Mouse (Mus musculus) C2C12 (cell line): Measurements from ENCODE around the gene Fhit. TPM values are rescaled to one million over a fixed set of nuclear protein-coding genes. Genes with fewer than 3 reads are reported as not detected.
"Not testable (repeated sequence)": the region's sequence is repeated elsewhere in the genome, so short reads cannot be mapped to it uniquely, and the experiment has no call there.

Experiments
- H3K27me3 ChIP-seq: one replicate; pipeline ENCODE4 v1.6.1; 2011; ENCODE audit not compliant: control insufficient read depth, insufficient read depth, insufficient read length
- H3K36me3 ChIP-seq: one replicate; pipeline ENCODE4 v1.6.1; 2011; ENCODE audit not compliant: control insufficient read depth, insufficient read depth
- H3K4me3 ChIP-seq: one replicate; pipeline ENCODE4 v1.5.1; 2011; ENCODE audit warnings: mild to moderate bottlenecking, control low read depth; ENCODE audit not compliant: poor library complexity, insufficient read depth, severe bottlenecking
- H3K79me2 ChIP-seq: one replicate; pipeline ENCODE4 v1.6.1; 2011; ENCODE audit not compliant: control insufficient read depth, insufficient read depth
- H3K79me3 ChIP-seq: one replicate; pipeline ENCODE4 v1.6.1; 2011; ENCODE audit warnings: low read depth, control low read depth
- H3ac ChIP-seq: one replicate; pipeline ENCODE3; 2011; ENCODE audit warnings: low read depth; ENCODE audit not compliant: control insufficient read depth, insufficient read length
- CEBPB ChIP-seq: IDR thresholded peaks from one replicate; pipeline ENCODE4 v1.6.1; 2011; ENCODE audit warnings: low read depth, mild to moderate bottlenecking, control low read depth, moderate library complexity
- CTCF ChIP-seq: IDR thresholded peaks from one replicate; pipeline ENCODE4 v1.5.1; 2011; ENCODE audit not compliant: control insufficient read depth, insufficient read depth, insufficient read length
- FOSL1 ChIP-seq: IDR thresholded peaks from one replicate; pipeline ENCODE4 v1.8.0; 2011; ENCODE audit warnings: mild to moderate bottlenecking, low read length; ENCODE audit not compliant: poor library complexity, insufficient read depth, severe bottlenecking
- MAX ChIP-seq: IDR thresholded peaks from one replicate; pipeline ENCODE4 v1.6.1; 2011; ENCODE audit warnings: mild to moderate bottlenecking, control low read depth
- MYOD1 ChIP-seq: IDR thresholded peaks from one replicate; pipeline ENCODE4 v1.6.1; 2011; ENCODE audit warnings: low read depth; ENCODE audit not compliant: control insufficient read depth, insufficient read length
- MYOG ChIP-seq: IDR thresholded peaks from one replicate; pipeline ENCODE4 v1.6.1; 2011; ENCODE audit not compliant: control insufficient read depth, insufficient read length; ENCODE audit errors: extremely low read depth
- USF1 ChIP-seq: IDR thresholded peaks from one replicate; pipeline ENCODE4 v1.6.1; 2011; ENCODE audit warnings: low read depth, mild to moderate bottlenecking, control low read depth, moderate library complexity
- polyA plus RNA-seq: library from polyadenylated mRNA; unstranded; fragments of >200 nt; fragmentation: generic; extraction: Trizol; gene quantifications from one replicate; pipeline ENCODE4 v1.2.1, GENCODE M21; 2012; ENCODE audit warnings: missing spikeins

Gene Fhit
- polyA plus RNA-seq, 1 experiment, result not detected

GRCm38 (mm10) chr14:9832290-9832689 is 1329.5 kb downstream of the Fhit start:
- no peaks in the 10 kb centered on the region for H3K79me2 ChIP-seq
- H3ac ChIP-seq, result no peak overlapping the region
- no peaks in the 10 kb centered on the region for H3K27me3 ChIP-seq
- no peaks in the 10 kb centered on the region for H3K79me3 ChIP-seq
- no peaks in the 10 kb centered on the region for H3K36me3 ChIP-seq
- H3K4me3 ChIP-seq, result no peak overlapping the region
- TF ChIP-seq MYOD1 (no peak), USF1 (no peak), MYOG (no peak), CEBPB (no peak), FOSL1 (no peak), CTCF (no peak), MAX (no peak)

- not testable (repeated sequence) for H3K4me3 ChIP-seq, H3K27me3 ChIP-seq, H3ac ChIP-seq, H3K79me3 ChIP-seq, H3K36me3 ChIP-seq, H3K79me2 ChIP-seq
Observed at GRCm38 (mm10) chr14:9828699-9829240, 1333.1 kb downstream of the Fhit start.

GRCm38 (mm10) chr14:9815963-9816362 is 1345.9 kb downstream of the Fhit start:
- H3ac ChIP-seq, result no peak overlapping the region
- no peaks in the 10 kb centered on the region for H3K79me3 ChIP-seq
- H3K27me3 ChIP-seq, result no peaks in the 10 kb centered on the region
- H3K4me3 ChIP-seq, result no peak overlapping the region
- no peak for TF ChIP-seq MAX
- H3K79me2 ChIP-seq, result no peaks in the 10 kb centered on the region
- no peaks in the 10 kb centered on the region for H3K36me3 ChIP-seq

- TF ChIP-seq CTCF (no peak), FOSL1 (no peak), USF1 (no peak), MAX (no peak), MYOD1 (no peak), CEBPB (no peak), MYOG (no peak)
- no peaks in the 10 kb centered on the region for H3K79me3 ChIP-seq
- H3K27me3 ChIP-seq, result no peaks in the 10 kb centered on the region
- H3K79me2 ChIP-seq, result no peaks in the 10 kb centered on the region
- no peak overlapping the region for H3ac ChIP-seq
- H3K36me3 ChIP-seq, result no peaks in the 10 kb centered on the region
- no peak overlapping the region for H3K4me3 ChIP-seq
Observed at GRCm38 (mm10) chr14:9811847-9812321, 1350.0 kb downstream of the Fhit start.

- H3K79me2 ChIP-seq, result no peaks in the 10 kb centered on the region
Observed at GRCm38 (mm10) chr14:9811177-9811846, 1350.5 kb downstream of the Fhit start.

GRCm38 (mm10) chr14:9793403-9793802 is 1368.4 kb downstream of the Fhit start:
- no peak overlapping the region for H3ac ChIP-seq
- H3K79me2 ChIP-seq, result no peaks in the 10 kb centered on the region
- no peaks in the 10 kb centered on the region for H3K79me3 ChIP-seq
- TF ChIP-seq MYOD1, result no peak
- no peak for TF ChIP-seq FOSL1
- no peak for TF ChIP-seq CEBPB
- TF ChIP-seq CTCF, result no peak
- no peak for TF ChIP-seq USF1
- no peak for TF ChIP-seq MYOG
- TF ChIP-seq MAX, result no peak
- no peak overlapping the region for H3K4me3 ChIP-seq
- H3K27me3 ChIP-seq, result no peaks in the 10 kb centered on the region
- H3K36me3 ChIP-seq, result no peaks in the 10 kb centered on the region

More at GRCm38 (mm10) chr14:9811177-9811846, 1350.5 kb downstream of the Fhit start:
- Histone ChIP-seq H3K36me3 (no peaks in the 10 kb centered on the region), H3K4me3 (no peak overlapping the region), H3ac (no peak overlapping the region), H3K27me3 (no peaks in the 10 kb centered on the region), H3K79me3 (no peaks in the 10 kb centered on the region)
- no peak for TF ChIP-seq CTCF
- no peak for TF ChIP-seq USF1
- no peak for TF ChIP-seq CEBPB
- no peak for TF ChIP-seq MAX
- TF ChIP-seq MYOD1, result no peak
- TF ChIP-seq FOSL1, result no peak
- TF ChIP-seq MYOG, result no peak
